ENCODE assay signal across 19 mouse cellular contexts in the genomic region with DNA sequence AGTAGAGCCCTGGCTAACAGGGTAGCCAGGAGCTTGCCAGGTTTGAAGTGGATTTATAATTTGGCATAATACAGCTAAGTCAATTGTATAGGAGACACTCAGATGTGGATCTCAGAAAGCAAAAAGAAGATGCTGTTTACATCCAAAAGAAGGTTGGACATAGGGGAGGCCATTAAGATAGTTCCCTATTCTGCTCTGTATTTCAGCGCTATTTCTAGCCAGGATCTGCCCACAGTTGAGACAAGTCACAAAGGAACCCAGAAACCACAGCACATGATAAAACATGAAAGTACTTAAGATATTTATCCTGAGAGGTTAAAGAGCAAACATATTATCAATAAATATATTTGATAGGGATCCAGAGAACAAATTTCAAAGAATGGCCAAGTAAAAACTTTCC.
"Had no signal": no experiment of that assay in that cellular context is flagged by ENCODE, and none has a peak within 500 bp of the region (broad histone marks: within the 10 kb centered on the region; RNA-seq: fewer than 3 reads in every experiment).

No protein-coding gene starts in this region.

- H3K4me3 ChIP-seq: liver, embryonic 15.5 days; lung, embryonic 15.5 days; midbrain, embryonic 10.5 days; midbrain, embryonic 12.5 days; midbrain, embryonic 15.5 days; myocyte; neural tube, embryonic 12.5 days; stomach, embryonic 15.5 days had no signal

- H3K27ac ChIP-seq: liver, embryonic 15.5 days; lung, embryonic 15.5 days; macrophage; midbrain, embryonic 10.5 days; midbrain, embryonic 12.5 days; midbrain, embryonic 15.5 days; neural tube, embryonic 12.5 days; stomach, embryonic 15.5 days; stomach, postnatal 0 days had no signal

- H3K27me3 ChIP-seq: liver, embryonic 15.5 days; lung, embryonic 15.5 days; midbrain, embryonic 12.5 days; midbrain, embryonic 15.5 days; neural tube, embryonic 12.5 days; stomach, embryonic 15.5 days had no signal

- H3K4me2 ChIP-seq: liver, embryonic 15.5 days; lung, embryonic 15.5 days; midbrain, embryonic 12.5 days; midbrain, embryonic 15.5 days; neural tube, embryonic 12.5 days; stomach, embryonic 15.5 days had no signal

- H3K4me1 ChIP-seq: liver, embryonic 15.5 days; neural tube, embryonic 12.5 days had no signal

- DNase-seq: liver, postnatal 0 days; lung, adult 2 months; lung, postnatal 14 days; lung, postnatal 36 days; right cerebral cortex, postnatal 14 days; thymus, adult 2 months; thymus, postnatal 25 days; thymus, postnatal 4 days had no signal

- H3K9ac ChIP-seq: liver, embryonic 15.5 days; liver, postnatal 0 days; lung, embryonic 15.5 days; midbrain, embryonic 12.5 days; midbrain, embryonic 15.5 days; neural tube, embryonic 12.5 days; stomach, embryonic 15.5 days had no signal

- H3K36me3 ChIP-seq: liver, embryonic 15.5 days; lung, embryonic 15.5 days; midbrain, embryonic 10.5 days; midbrain, embryonic 12.5 days; midbrain, embryonic 15.5 days; neural tube, embryonic 12.5 days; stomach, embryonic 15.5 days had no signal

- ATAC-seq: liver, postnatal 0 days; lung, postnatal 0 days; midbrain, embryonic 15.5 days had no signal

- H3K9me3 ChIP-seq: liver, embryonic 15.5 days; lung, embryonic 15.5 days; midbrain, embryonic 10.5 days; midbrain, embryonic 12.5 days; midbrain, embryonic 15.5 days; neural tube, embryonic 12.5 days; stomach, embryonic 15.5 days had no signal
